Mouse (Mus musculus) stomach, postnatal 0 days (tissue): ENCODE measurements at regions not wholly inside any gene's neighbourhood (a gene's known extent, or its start where the extent isn't known, plus 50 kb on each side); places are given as distances from the start of the nearest gene placed in this dataset.

ENCODE experiments used
- ATAC-seq: fragments of 200-750 bp; cut with Nextera tagmentation; 2 replicates; pipeline ENCODE4 v1.8.0; 2017; ENCODE audit not compliant: low FRiP score, low TSS enrichment
- DNase-seq: peaks from one replicate; pipeline ENCODE4 v3.0.0-alpha.2; 2016; ENCODE audit warnings: low spot score
- H3K27ac ChIP-seq: fragments of 300-500 bp; sonication (generic); replicated peaks from 2 replicates; pipeline ENCODE4 v1.5.1; 2014; ENCODE audit warnings: mild to moderate bottlenecking, control low read depth
- H3K27me3 ChIP-seq: fragments of 300-500 bp; sonication (generic); 2 replicates; pipeline ENCODE4 v1.6.1; 2014; ENCODE audit warnings: low read length; ENCODE audit not compliant: control insufficient read depth, insufficient read depth
- H3K36me3 ChIP-seq: fragments of 300-500 bp; sonication (generic); 2 replicates; pipeline ENCODE4 v1.6.1; 2014; ENCODE audit warnings: low read length, mixed read lengths; ENCODE audit not compliant: control insufficient read depth, insufficient read depth
- H3K4me1 ChIP-seq: fragments of 300-500 bp; sonication (generic); replicated peaks from 2 replicates; pipeline ENCODE4 v1.6.1; 2014; ENCODE audit warnings: antibody characterized with exemption; ENCODE audit not compliant: control insufficient read depth, insufficient read depth
- H3K4me2 ChIP-seq: fragments of 300-500 bp; sonication (generic); replicated peaks from 2 replicates; pipeline ENCODE4 v1.6.1; 2014; ENCODE audit warnings: low read depth, mild to moderate bottlenecking, control low read depth, moderate library complexity
- H3K4me3 ChIP-seq: fragments of 300-500 bp; sonication (generic); 2 replicates; pipeline ENCODE4 v1.5.1; 2014; ENCODE audit warnings: low read depth, low read length, control low read depth
- H3K9ac ChIP-seq: fragments of 300-500 bp; sonication (generic); 2 replicates; pipeline ENCODE4 v1.6.1; 2014; ENCODE audit warnings: mild to moderate bottlenecking, low read length, control low read depth, mixed read lengths
- H3K9me3 ChIP-seq: fragments of 300-500 bp; sonication (generic); 2 replicates; pipeline ENCODE4 v1.6.1; 2016; ENCODE audit warnings: low read length; ENCODE audit not compliant: control insufficient read depth
- CTCF ChIP-seq: IDR thresholded peaks from 2 replicates; pipeline ENCODE4 v1.5.1; 2016; ENCODE audit warnings: antibody characterized with exemption, low read depth, mild to moderate bottlenecking, moderate library complexity
- EP300 ChIP-seq: optimal IDR thresholded peaks from 2 replicates; pipeline ENCODE3; 2016; ENCODE audit warnings: antibody characterized with exemption
- whole genome bisulfite sequencing: fragments of 180-500 bp; shearing (Covaris S2); extraction: QIAGEN DNeasy Blood & Tissue Kit; methylation state at CpG from one replicate; pipeline ENCODE4 v1.1.7; 2014; 5-methylcytosine and 5-hydroxymethylcytosine counted together

- no peak overlapping the region for H3K4me2 ChIP-seq
- H3K27me3 ChIP-seq = no peaks in the 10 kb centered on the region
- no peaks in the 10 kb centered on the region for H3K4me1 ChIP-seq
- no peak overlapping the region for H3K4me3 ChIP-seq
- no peaks in the 10 kb centered on the region for H3K9me3 ChIP-seq
- no peak for TF ChIP-seq CTCF
- no peak for TF ChIP-seq EP300
- DNase-seq = no peak
- 84% methylated on average over 3 of the region's 3 CpGs for WGBS
- H3K27ac ChIP-seq = no peak overlapping the region
- no peak for ATAC-seq
- no peak overlapping the region for H3K9ac ChIP-seq
- H3K36me3 ChIP-seq = no peaks in the 10 kb centered on the region
Observed at GRCm38 (mm10) chr11:71498299-71498698, 251.4 kb upstream of the Wscd1 start.

- Histone ChIP-seq H3K4me3 (no peak overlapping the region), H3K9ac (no peak overlapping the region), H3K4me1 (no peaks in the 10 kb centered on the region), H3K9me3 (no peaks in the 10 kb centered on the region), H3K27ac (no peak overlapping the region), H3K36me3 (no peaks in the 10 kb centered on the region), H3K27me3 (no peaks in the 10 kb centered on the region), H3K4me2 (no peak overlapping the region)
- 56% methylated on average over 3 of the region's 3 CpGs for WGBS
- ATAC-seq = no peak
- DNase-seq = no peak
- TF ChIP-seq CTCF (no peak), EP300 (no peak)
Observed at GRCm38 (mm10) chr11:71502156-71502555, 247.6 kb upstream of the Wscd1 start.

- H3K9me3 ChIP-seq = no peaks in the 10 kb centered on the region
- no peak overlapping the region for H3K9ac ChIP-seq
- 65% methylated on average over 15 of the region's 15 CpGs for WGBS
- H3K4me2 ChIP-seq = no peak overlapping the region
- DNase-seq (no peak), ATAC-seq (no peak)
- H3K4me3 ChIP-seq = no peak overlapping the region
- H3K36me3 ChIP-seq = no peaks in the 10 kb centered on the region
- no peaks in the 10 kb centered on the region for H3K27me3 ChIP-seq
- no peak overlapping the region for H3K27ac ChIP-seq
- TF ChIP-seq EP300 = no peak
- TF ChIP-seq CTCF = no peak
- H3K4me1 ChIP-seq = no peaks in the 10 kb centered on the region
Observed at GRCm38 (mm10) chr11:71512271-71513066, 237.3 kb upstream of the Wscd1 start.

- Histone ChIP-seq H3K4me1 (no peaks in the 10 kb centered on the region), H3K27me3 (no peaks in the 10 kb centered on the region), H3K9ac (no peak overlapping the region), H3K36me3 (no peaks in the 10 kb centered on the region), H3K4me3 (no peak overlapping the region), H3K9me3 (no peaks in the 10 kb centered on the region), H3K27ac (no peak overlapping the region), H3K4me2 (no peak overlapping the region)
- no peak for DNase-seq
- no peak for TF ChIP-seq EP300
- TF ChIP-seq CTCF = no peak
- no peak for ATAC-seq
- WGBS = 60% methylated on average over 3 of the region's 3 CpGs
Observed at GRCm38 (mm10) chr11:71513067-71513350, 236.7 kb upstream of the Wscd1 start.

GRCm38 (mm10) chr11:71515264-71515663, 234.5 kb upstream of the Wscd1 start:
- Histone ChIP-seq H3K4me2 (no peak overlapping the region), H3K4me3 (no peak overlapping the region), H3K27me3 (no peaks in the 10 kb centered on the region), H3K9ac (no peak overlapping the region), H3K27ac (no peak overlapping the region), H3K9me3 (no peaks in the 10 kb centered on the region), H3K4me1 (no peaks in the 10 kb centered on the region), H3K36me3 (no peaks in the 10 kb centered on the region)
- DNase-seq (no peak), ATAC-seq (no peak)
- WGBS = 54% methylated on average over 6 of the region's 6 CpGs
- TF ChIP-seq CTCF (no peak), EP300 (no peak)

- no peak for ATAC-seq
- no peak for DNase-seq
- Histone ChIP-seq H3K4me2 (no peak overlapping the region), H3K9me3 (no peaks in the 10 kb centered on the region), H3K9ac (no peak overlapping the region), H3K36me3 (no peaks in the 10 kb centered on the region), H3K4me1 (no peaks in the 10 kb centered on the region), H3K27me3 (no peaks in the 10 kb centered on the region), H3K27ac (no peak overlapping the region), H3K4me3 (no peak overlapping the region)
- WGBS = 30% methylated on average over 5 of the region's 5 CpGs
- TF ChIP-seq EP300 (no peak), CTCF (no peak)
Observed at GRCm38 (mm10) chr11:71517377-71517776, 232.3 kb upstream of the Wscd1 start.
